In genomic region chr6:64568599-64568998, GRCm38 (mm10) we compare ENCODE assay signal across 9 mouse cellular contexts.
DNase-seq lines count a peak whose midpoint lies in the region; ATAC-seq and TF ChIP-seq lines count a peak whose summit lies in the region.
"Had no signal": no experiment of that assay in that cellular context is flagged by ENCODE, and none has a peak within 500 bp of the region (broad histone marks: within the 10 kb centered on the region; RNA-seq: fewer than 3 reads in every experiment).

No protein-coding gene starts in this region.

- TF ChIP-seq POLR2A in cerebellum, adult 2 months (IDR thresholded peaks at IDR 0.05; ENCODE audit: borderline replicate concordance, insufficient read depth, low read length): no peak

- intact Hi-C loops in left cerebral cortex, adult 2 months (cut with DNase I): loop anchor here (5.0 kb wide), 1 partner anchor 166 kb away; no protein-coding TSS in a partner anchor

- DNase-seq in cerebellum, adult 2 months: peak; percentile 20 to 35
- DNase-seq in left cerebral cortex, adult 18-20 months (ENCODE audit: low spot score in 2 of 2): peak; percentile 61 to 67
- DNase-seq in left cerebral cortex, adult 11 months (ENCODE audit: low spot score): no peak
- peak; percentile 12 for DNase-seq in c-Kit-positive CD71-negative TER-119-negative erythroid progenitor cells, embryonic 14.5 days (ENCODE audit: low read depth)
- DNase-seq in left cerebral cortex, adult 2 months (ENCODE audit: extremely low spot score in 1 of 2, low spot score in 2 of 2): peak; percentile 27 to 67
- DNase-seq in T-cell, adult 2 months (ENCODE audit: low spot score): no peak

- 62% methylated on average over 5 of the region's 5 CpGs for WGBS in cerebellum, adult 2 months

- H3K4me3 ChIP-seq in cerebellum, adult 2 months (replicated peaks; ENCODE audit: insufficient read depth, low read depth, low read length): no peak overlapping the region
- H3K4me3 ChIP-seq in left cerebral cortex, adult 2 months: no peak overlapping the region
- H3K4me3 ChIP-seq: liver, embryonic 15.5 days had no signal

- no peaks in the 10 kb centered on the region for H3K27me3 ChIP-seq in cerebellum, adult 2 months (ENCODE audit: control insufficient read depth, insufficient read depth, low read length)
- H3K27me3 ChIP-seq: liver, embryonic 15.5 days had no signal

- no peak overlapping the region for H3K27ac ChIP-seq in cerebellum, adult 2 months (ENCODE audit: insufficient read depth, low read length)
- H3K27ac ChIP-seq in left cerebral cortex, adult 2 months: no peak overlapping the region
- H3K27ac ChIP-seq: liver, embryonic 15.5 days had no signal

- peak; percentile 52 for TF ChIP-seq CTCF in cerebellum, adult 2 months (IDR thresholded peaks at IDR 0.05; ENCODE audit: borderline replicate concordance, insufficient read depth, low read depth, low read length)
- TF ChIP-seq CTCF in left cerebral cortex, adult 2 months (IDR thresholded peaks at IDR 0.05): peak; percentile 83

- no peaks in the 10 kb centered on the region for H3K4me1 ChIP-seq in cerebellum, adult 2 months (ENCODE audit: control insufficient read depth, insufficient read depth, low read length)
- H3K4me1 ChIP-seq: liver, embryonic 15.5 days had no signal

- no peak for ATAC-seq in cerebellum, adult (ENCODE audit: insufficient number of reproducible peaks, low FRiP score, low TSS enrichment)
- no peak for ATAC-seq in monocyte, adult 5-6 weeks (replicated peaks; ENCODE audit: insufficient number of reproducible peaks, low FRiP score, low TSS enrichment, poor library complexity, severe bottlenecking)

Comparison
In these comparisons a context has a peak if more than half of its experiments do, and no peak if none do; other contexts are left out.
1. DNase-seq: peak in cerebellum, adult 2 months (2 of 2), left cerebral cortex, adult 18-20 months (2 of 2), c-Kit-positive CD71-negative TER-119-negative erythroid progenitor cells, embryonic 14.5 days (single experiment) and left cerebral cortex, adult 2 months (2 of 2); none in left cerebral cortex, adult 11 months (single experiment) and T-cell, adult 2 months (single experiment).